Mouse (Mus musculus) G1E (cell line): ENCODE measurements around the gene Akt3.

Source experiments
- CTCF ChIP-seq: IDR thresholded peaks from 2 replicates; pipeline ENCODE4 v1.5.1; 2012; ENCODE audit warnings: low read depth, low read length, inconsistent platforms, mixed read lengths
- GATA1 ChIP-seq: IDR thresholded peaks from 2 replicates; pipeline ENCODE4 v1.6.1; 2012; ENCODE audit warnings: borderline replicate concordance, low read length, inconsistent platforms, mixed read lengths
- GATA2 ChIP-seq: IDR thresholded peaks from 2 replicates; pipeline ENCODE4 v1.6.1; 2012; ENCODE audit warnings: low read depth, low read length, inconsistent platforms, borderline replicate concordance
- POLR2AphosphoS5 ChIP-seq: IDR thresholded peaks from 2 replicates; pipeline ENCODE4 v1.6.1; 2012; ENCODE audit warnings: low read depth, low read length, inconsistent platforms; ENCODE audit not compliant: insufficient replicate concordance
- TAL1 ChIP-seq: conservative IDR thresholded peaks from 2 replicates; pipeline ENCODE4 v1.6.1; 2012; ENCODE audit warnings: low read depth, low read length, inconsistent platforms, mixed read lengths

- no peak for TF ChIP-seq CTCF
- no peak for TF ChIP-seq GATA1
- no peak for TF ChIP-seq POLR2AphosphoS5
- no peak for TF ChIP-seq TAL1
- TF ChIP-seq GATA2: no peak
Measured at GRCm38 (mm10) chr1:176992517-176992916, 265.5 kb downstream of the Akt3 start.
